Mouse (Mus musculus) thymus, postnatal 25 days (tissue): ENCODE measurements around the gene Aox2.
A peak's percentile ranks its signal among the peaks of the same experiment; 100 is the strongest.

Experiments
- DNase-seq: peaks from one replicate; pipeline ENCODE4 v3.0.0; 2022

The Aox2 gene

DNA sequence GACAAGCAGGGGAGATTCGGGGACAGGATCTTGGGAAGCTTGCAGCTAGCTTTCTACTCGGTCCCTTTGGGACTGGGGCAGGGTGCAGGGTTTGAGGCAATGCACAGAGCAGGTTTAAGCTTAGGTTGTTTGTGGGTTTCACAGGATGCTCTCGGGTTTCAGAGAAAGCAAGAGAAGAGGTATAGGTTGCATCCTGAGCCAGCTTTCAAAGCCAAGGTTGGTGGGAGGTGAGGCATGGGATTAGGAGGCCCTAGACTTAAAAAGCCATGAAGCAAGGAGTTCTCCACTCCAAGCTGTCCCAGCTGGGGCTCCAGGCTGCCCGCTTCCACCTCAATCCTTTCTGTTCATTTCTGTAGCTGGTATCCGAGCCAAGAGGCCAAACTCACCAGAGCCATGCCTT lies at the start of gene Aox2:
TSS of gene Aox2 (plus strand) at position 301 of the 400 bp plus-strand sequence.
- DNase-seq: no peak

- DNase-seq: no peak
These were observed 49.2 kb upstream of the Aox2 start for GRCm38 (mm10) chr1:58228916-58229315.

DNA sequence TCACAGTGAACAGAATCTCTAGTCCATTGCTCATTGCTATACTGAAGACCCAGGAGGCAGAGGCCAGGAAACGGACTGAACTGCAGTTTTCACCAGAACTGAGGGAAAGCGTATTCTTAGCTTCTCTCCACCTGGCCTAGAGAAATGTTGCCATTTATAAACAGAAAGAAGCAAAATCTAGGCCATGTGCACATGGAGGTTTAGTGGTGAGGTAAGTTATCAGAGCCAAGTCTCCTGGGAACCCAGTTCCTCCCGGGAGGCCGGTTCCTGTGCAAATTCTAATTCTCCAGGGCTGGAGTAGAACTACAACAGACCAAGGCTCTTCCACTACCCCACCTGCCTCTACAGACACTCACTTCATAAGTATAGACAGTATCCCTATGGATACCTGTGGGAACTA lies 48.4 kb upstream of the Aox2 start:
- DNase-seq: no peak

- DNase-seq: no peak
These were observed 47.6 kb upstream of the Aox2 start for GRCm38 (mm10) chr1:58230542-58230941.

DNA sequence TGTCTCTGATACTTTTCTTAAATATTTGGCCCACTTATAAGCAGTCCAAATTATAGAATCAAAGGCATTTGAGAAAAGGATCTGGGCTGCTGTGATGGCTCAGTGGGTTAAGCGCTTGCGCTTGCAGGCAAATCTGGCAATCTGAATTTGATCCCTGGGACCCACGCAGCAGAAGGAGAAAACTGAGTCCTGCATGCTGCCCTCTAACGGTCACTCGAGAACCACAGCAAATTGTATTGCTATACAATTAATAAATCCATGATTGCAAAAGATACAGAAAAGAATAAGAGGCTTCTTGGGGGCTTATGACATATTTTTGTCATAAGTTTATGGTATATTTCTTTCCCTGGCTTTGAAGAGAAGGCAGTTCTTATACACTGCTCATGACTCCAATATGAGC lies 42.7 kb upstream of the Aox2 start:
- DNase-seq: no peak

GRCm38 (mm10) chr1:58237527-58238299 lies 40.4 kb upstream of the Aox2 start:
- no peak for DNase-seq

GRCm38 (mm10) chr1:58238440-58238839 lies 39.7 kb upstream of the Aox2 start:
- DNase-seq: no peak

- no peak for DNase-seq
These were observed 39.2 kb upstream of the Aox2 start for GRCm38 (mm10) chr1:58238961-58239360.

DNA sequence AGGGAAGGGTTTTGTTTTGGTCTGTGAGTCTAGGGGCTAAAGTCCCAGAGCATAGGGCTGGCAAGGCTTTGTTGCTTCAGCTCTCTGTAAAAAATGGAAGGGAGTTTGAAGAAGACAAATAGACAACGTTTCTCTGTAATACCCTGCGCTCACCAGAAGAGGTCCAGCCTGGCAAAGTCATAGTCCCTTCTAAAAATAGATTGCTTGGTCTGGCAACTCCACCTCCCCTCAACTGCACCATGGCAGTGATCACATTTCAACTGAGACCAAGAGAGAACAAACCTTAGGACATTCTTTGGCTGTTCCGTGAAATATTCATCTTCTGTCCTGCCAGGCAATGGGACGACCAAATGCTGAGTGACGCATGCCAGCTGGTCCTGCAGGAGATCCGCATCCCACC lies 37.8 kb upstream of the Aox2 start:
- DNase-seq: no peak

DNA sequence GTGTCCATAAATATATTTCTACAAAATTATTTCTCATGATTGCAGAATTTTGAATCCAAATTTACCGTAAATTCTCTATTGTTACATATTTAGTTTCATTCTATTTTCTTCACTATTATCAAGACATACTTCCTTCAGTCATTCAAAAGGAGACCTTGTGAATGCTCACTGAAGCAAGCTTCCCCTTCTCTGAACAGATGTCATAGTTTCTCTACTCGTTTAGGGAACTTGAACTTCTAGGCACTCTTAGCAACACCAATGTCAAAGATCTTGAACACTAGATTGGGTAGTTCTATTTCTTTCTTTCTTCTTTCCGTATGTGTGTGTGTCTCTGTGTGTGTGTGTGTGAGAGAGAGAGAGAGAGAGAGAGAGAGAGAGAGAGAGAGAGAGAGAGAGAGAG lies 33.6 kb upstream of the Aox2 start:
- DNase-seq: no peak

- DNase-seq: no peak
These were observed 29.6 kb upstream of the Aox2 start for GRCm38 (mm10) chr1:58248518-58248917.

- DNase-seq: no peak
These were observed 24.7 kb upstream of the Aox2 start for GRCm38 (mm10) chr1:58253466-58253865.

- no peak for DNase-seq
These were observed 20.7 kb upstream of the Aox2 start for GRCm38 (mm10) chr1:58257195-58257991.

DNA sequence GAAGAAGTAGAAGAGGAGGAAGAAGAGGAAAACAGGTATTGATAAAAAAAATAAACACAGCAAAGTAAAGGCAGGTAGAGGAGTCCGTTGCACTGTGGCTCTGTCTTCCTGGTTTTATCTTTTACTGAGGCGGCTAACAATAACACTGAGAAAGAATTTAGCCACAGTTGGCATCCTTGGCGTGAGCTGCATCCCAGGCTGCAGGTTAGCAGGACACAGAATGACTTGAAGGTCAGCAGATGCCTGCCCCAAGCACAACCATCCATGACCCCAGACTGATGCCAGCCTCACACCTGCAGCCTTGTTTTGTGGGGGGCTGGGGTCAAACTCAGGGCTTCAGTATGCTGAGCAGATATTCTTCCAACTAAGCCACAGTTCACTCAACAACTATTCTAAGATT lies 17.8 kb upstream of the Aox2 start:
- no peak for DNase-seq

GRCm38 (mm10) chr1:58268231-58268630 lies 9.9 kb upstream of the Aox2 start:
- DNase-seq: no peak

- DNase-seq: peak; percentile 47
These were observed 7.1 kb upstream of the Aox2 start for GRCm38 (mm10) chr1:58270807-58271569.

- DNase-seq: no peak
These were observed 2.2 kb upstream of the Aox2 start for GRCm38 (mm10) chr1:58275879-58276278.

GRCm38 (mm10) chr1:58278513-58278912 lies 387 bp downstream of the Aox2 start:
- DNase-seq: no peak

DNA sequence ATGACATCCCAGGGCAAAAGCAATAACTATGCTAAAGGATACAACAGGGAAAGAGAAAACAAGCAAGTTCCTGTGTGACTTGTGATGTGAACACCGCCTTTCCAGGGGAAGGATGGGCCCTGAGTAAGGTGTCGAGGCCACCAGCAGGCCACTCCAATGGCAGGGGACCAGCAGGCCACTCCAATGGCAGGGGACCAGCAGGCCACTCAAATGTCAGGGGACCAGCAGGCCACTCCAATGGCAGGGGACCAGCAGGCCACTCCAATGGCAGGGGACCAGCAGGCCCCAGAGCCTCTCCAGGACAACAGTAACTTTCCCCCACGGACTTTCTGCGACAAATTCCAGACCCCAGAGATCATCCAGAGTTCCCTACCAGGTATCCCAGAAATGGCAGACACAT lies 2.3 kb downstream of the Aox2 start:
- no peak for DNase-seq

- no peak for DNase-seq
These were observed 3.0 kb downstream of the Aox2 start for GRCm38 (mm10) chr1:58280939-58281624.

DNA sequence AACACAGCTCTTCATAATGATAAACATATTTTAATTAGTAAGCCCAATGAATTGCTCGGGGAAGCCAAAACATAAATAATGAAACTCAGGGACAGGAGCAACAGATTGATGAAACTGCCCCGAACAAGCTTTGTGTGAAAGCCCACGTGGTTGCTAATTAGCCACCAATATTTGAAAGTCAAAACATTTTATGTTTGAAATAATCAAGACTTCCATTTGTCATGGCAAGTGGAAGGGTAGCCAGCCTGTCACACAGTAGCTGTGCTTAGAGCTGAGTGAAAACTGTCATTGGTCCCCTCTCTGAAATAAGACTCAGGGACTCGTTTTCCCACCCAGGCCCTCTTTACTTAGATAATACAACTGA lies 3.5 kb downstream of the Aox2 start:
- no peak for DNase-seq

- DNase-seq: no peak
These were observed 6.4 kb downstream of the Aox2 start for GRCm38 (mm10) chr1:58284505-58284904.

DNA sequence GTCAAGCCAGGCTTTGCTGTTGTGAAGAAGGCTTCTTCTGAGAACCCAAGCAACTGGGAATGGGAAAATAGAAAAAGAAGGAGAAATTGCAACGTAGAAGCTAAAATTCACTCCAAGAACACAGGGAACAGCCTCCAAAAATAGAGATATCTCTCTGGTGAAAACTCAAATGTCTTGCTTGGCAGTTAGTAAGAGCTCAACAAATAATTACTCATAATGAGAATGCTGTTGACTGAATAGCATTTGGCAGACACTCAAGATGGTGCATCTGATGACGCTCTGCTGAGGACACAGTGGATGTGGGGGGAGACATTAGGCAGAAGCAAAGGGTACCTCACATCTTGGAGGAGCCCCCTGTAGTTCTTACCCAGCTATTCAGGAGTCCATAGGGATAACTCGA lies 10.0 kb downstream of the Aox2 start:
- no peak for DNase-seq
